1 mouse cellular context compared by ENCODE assay signal in the genomic region with DNA sequence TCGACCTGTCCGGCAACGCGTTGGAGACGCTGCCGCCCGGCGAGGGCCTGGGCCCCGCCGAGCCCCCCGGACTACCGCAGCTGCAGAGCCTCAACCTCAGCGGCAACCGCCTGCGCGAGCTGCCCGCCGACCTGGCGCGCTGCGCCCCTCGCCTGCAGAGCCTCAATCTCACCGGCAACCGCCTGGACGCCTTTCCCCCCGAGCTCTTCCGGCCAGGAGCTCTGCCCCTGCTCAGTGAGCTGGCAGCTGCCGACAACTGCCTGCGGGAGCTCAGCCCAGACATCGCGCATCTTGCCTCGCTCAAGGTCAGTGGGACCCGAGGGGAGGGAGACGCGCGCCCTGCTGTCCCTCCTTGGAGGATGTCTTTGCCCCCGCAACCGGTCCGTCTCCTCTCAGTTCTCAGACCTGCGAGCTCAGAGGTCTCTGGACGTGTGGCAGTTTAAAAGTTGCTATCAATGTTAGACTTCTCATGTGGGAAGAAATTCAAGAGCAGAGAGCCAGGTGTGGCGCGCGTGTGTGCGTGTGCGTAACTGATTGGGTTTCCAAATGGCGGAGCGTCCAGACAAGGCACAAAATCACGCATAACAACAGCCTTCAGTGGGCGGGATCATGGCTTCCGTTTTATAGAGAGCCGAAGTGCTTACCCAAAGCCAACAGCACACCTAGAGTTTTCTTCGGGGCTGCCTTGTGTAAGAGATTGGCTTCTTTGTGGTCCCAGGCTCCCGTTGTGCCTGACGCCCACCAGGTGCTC.
TF ChIP-seq lines count a peak whose summit lies in the region.

No protein-coding gene starts in this region.

TF ChIP-seq in ES-E14, 5 proteins besides CTCF, POLR2A, EP300 and RAD21 (continued from another document):
- 0 out of 2 replicates have a peak, but pooled peaks have one; percentile 11 for TF ChIP-seq HCFC1 (IDR thresholded peaks at IDR 0.05; ENCODE audit: borderline replicate concordance, insufficient read depth, low read length)
